In genomic region chr7:111122084-111122530, GRCm38 (mm10) we compare ENCODE assay signal across 8 mouse cellular contexts. TPM values are rescaled to one million over a fixed set of nuclear protein-coding genes. Genes with fewer than 3 reads are reported as not detected.
DNase-seq lines count a peak whose midpoint lies in the region; ATAC-seq lines count a peak whose summit lies in the region.

No protein-coding gene starts in this region.

- ATAC-seq in forebrain, embryonic 14.5 days, result peak; percentile 83
- peak; percentile 87 for ATAC-seq in hindbrain, embryonic 14.5 days (ENCODE audit: low FRiP score)
- peak; percentile 91 for ATAC-seq in limb, embryonic 13.5 days (ENCODE audit: low FRiP score, low read depth)
- ATAC-seq in midbrain, embryonic 11.5 days (ENCODE audit: low FRiP score), result peak; percentile 88

- peak; percentile 69 for DNase-seq in right cerebral cortex, adult 18-20 months
- no peak for DNase-seq in right cerebral cortex, postnatal 25 days
- peak; percentile 80 for DNase-seq in brain, adult 2 months (ENCODE audit: low read depth, low spot score)
- DNase-seq in forebrain, embryonic 14.5 days (ENCODE audit: low spot score), result no peak
- DNase-seq in hindbrain, embryonic 14.5 days (ENCODE audit: low spot score), result no peak
- no peak for DNase-seq in midbrain, embryonic 11.5 days (ENCODE audit: low spot score, missing footprints)
- no peak for DNase-seq in thymus, postnatal 10 days (ENCODE audit: low spot score in 2 of 2)

- peak overlapping the region; percentile 81 for H3K4me2 ChIP-seq in forebrain, embryonic 14.5 days (ENCODE audit: low read length)
- H3K4me2 ChIP-seq in hindbrain, embryonic 14.5 days (replicated peaks), result peak overlapping the region; percentile 78
- H3K4me2 ChIP-seq in limb, embryonic 13.5 days (replicated peaks), result peak overlapping the region; percentile 70
- peak overlapping the region; percentile 77 for H3K4me2 ChIP-seq in midbrain, embryonic 11.5 days

- no peaks in the 10 kb centered on the region for H3K36me3 ChIP-seq in forebrain, embryonic 14.5 days (ENCODE audit: control insufficient read depth, insufficient read depth, low read length)
- H3K36me3 ChIP-seq in hindbrain, embryonic 14.5 days (replicated peaks; ENCODE audit: control insufficient read depth, insufficient read depth), result peaks cover 11% of the 10 kb centered on the region; the same call in 1 of the 2 replicates
- peaks cover 7% of the 10 kb centered on the region; the same call in 1 of the 2 replicates for H3K36me3 ChIP-seq in limb, embryonic 13.5 days
- no peaks in the 10 kb centered on the region for H3K36me3 ChIP-seq in midbrain, embryonic 11.5 days (ENCODE audit: control insufficient read depth, insufficient read depth, low read length)

- no peaks in the 10 kb centered on the region for H3K27me3 ChIP-seq in forebrain, embryonic 14.5 days (replicated peaks; ENCODE audit: control insufficient read depth, insufficient read depth, low read length)
- no peaks in the 10 kb centered on the region for H3K27me3 ChIP-seq in hindbrain, embryonic 14.5 days (ENCODE audit: control insufficient read depth, insufficient read depth, low read length)
- no peaks in the 10 kb centered on the region for H3K27me3 ChIP-seq in limb, embryonic 13.5 days
- H3K27me3 ChIP-seq in midbrain, embryonic 11.5 days (ENCODE audit: control insufficient read depth, insufficient read depth, low read length), result no peaks in the 10 kb centered on the region

- H3K4me3 ChIP-seq in forebrain, embryonic 14.5 days (ENCODE audit: low read depth, low read length), result peak overlapping the region; percentile 67
- peak overlapping the region; percentile 45 for H3K4me3 ChIP-seq in hindbrain, embryonic 14.5 days (replicated peaks; ENCODE audit: low read length)
- peak overlapping the region; percentile 67 for H3K4me3 ChIP-seq in limb, embryonic 13.5 days
- H3K4me3 ChIP-seq in midbrain, embryonic 11.5 days (ENCODE audit: low read depth, low read length), result peak overlapping the region; percentile 69

- peak overlapping the region; percentile 94 for H3K9ac ChIP-seq in forebrain, embryonic 14.5 days (ENCODE audit: low read length)
- H3K9ac ChIP-seq in hindbrain, embryonic 14.5 days, result peak overlapping the region; percentile 77
- H3K9ac ChIP-seq in limb, embryonic 13.5 days, result peak overlapping the region; percentile 85
- peak overlapping the region; percentile 95 for H3K9ac ChIP-seq in midbrain, embryonic 11.5 days (ENCODE audit: low read length)

- H3K4me1 ChIP-seq in forebrain, embryonic 14.5 days (ENCODE audit: control insufficient read depth, insufficient read depth, low read length), result 0 out of 2 replicates have a peak, but pooled peaks cover 4% of the 10 kb centered on the region
- peaks cover 12% of the 10 kb centered on the region for H3K4me1 ChIP-seq in hindbrain, embryonic 14.5 days (replicated peaks; ENCODE audit: control insufficient read depth, insufficient read depth, low read length)
- H3K4me1 ChIP-seq in limb, embryonic 13.5 days, result peaks cover 9% of the 10 kb centered on the region
- peaks cover 6% of the 10 kb centered on the region for H3K4me1 ChIP-seq in midbrain, embryonic 11.5 days (ENCODE audit: control insufficient read depth, insufficient read depth, low read length)

- no peaks in the 10 kb centered on the region for H3K9me3 ChIP-seq in forebrain, embryonic 14.5 days (replicated peaks; ENCODE audit: control insufficient read depth, low read length)
- no peaks in the 10 kb centered on the region for H3K9me3 ChIP-seq in hindbrain, embryonic 14.5 days (ENCODE audit: control insufficient read depth, low read length)
- H3K9me3 ChIP-seq in limb, embryonic 13.5 days, result no peaks in the 10 kb centered on the region
- no peaks in the 10 kb centered on the region for H3K9me3 ChIP-seq in midbrain, embryonic 11.5 days (ENCODE audit: control insufficient read depth, low read length)

- 0% methylated on average over 34 of the region's 34 CpGs for WGBS in forebrain, embryonic 14.5 days
- under 1% methylated on average over 34 of the region's 34 CpGs for WGBS in hindbrain, embryonic 14.5 days
- under 1% methylated on average over 34 of the region's 34 CpGs for WGBS in limb, embryonic 13.5 days
- 1% methylated on average over 34 of the region's 34 CpGs for WGBS in midbrain, embryonic 11.5 days

- H3K27ac ChIP-seq in forebrain, embryonic 14.5 days (ENCODE audit: low read depth, low read length), result peak overlapping the region; percentile 99
- peak overlapping the region; percentile 96 for H3K27ac ChIP-seq in hindbrain, embryonic 14.5 days
- H3K27ac ChIP-seq in limb, embryonic 13.5 days, result peak overlapping the region; percentile 98
- H3K27ac ChIP-seq in midbrain, embryonic 11.5 days (ENCODE audit: low read depth, low read length), result peak overlapping the region; percentile 96

RNA-seq across cellular contexts. Expression of gene Eif4g2, which starts 39.3 kb away (rescaled TPM):
- polyA plus RNA-seq in forebrain, embryonic 14.5 days (2014; fragmentation: Nextera tagmentation; extraction: Ambion mirVana), result 1,462 and 1,469 TPM in 2 replicates
- 1,292 and 1,526 TPM in 2 replicates for polyA plus RNA-seq in hindbrain, embryonic 14.5 days (2014; fragmentation: Nextera tagmentation; extraction: Ambion mirVana)
- 823 and 917 TPM in 2 replicates for polyA plus RNA-seq in limb, embryonic 13.5 days (2015; fragmentation: Nextera tagmentation; extraction: Ambion mirVana)
- polyA plus RNA-seq in midbrain, embryonic 11.5 days (2014; fragmentation: Nextera tagmentation; extraction: Ambion mirVana), result 2,057 and 2,255 TPM in 2 replicates

Comparison
In these comparisons a context has a peak if more than half of its experiments do, and no peak if none do; other contexts are left out.
1. DNase-seq: peak in right cerebral cortex, adult 18-20 months (single experiment) and brain, adult 2 months (single experiment); none in right cerebral cortex, postnatal 25 days (single experiment), forebrain, embryonic 14.5 days (single experiment), hindbrain, embryonic 14.5 days (single experiment), midbrain, embryonic 11.5 days (single experiment) and thymus, postnatal 10 days (0 of 2).
2. Peak in every context shown above with its lines, with median percentiles within 50 percentile points of each other: ATAC-seq, H3K27ac ChIP-seq, H3K4me2 ChIP-seq, H3K4me3 ChIP-seq and H3K9ac ChIP-seq.